Mouse (Mus musculus): ENCODE results near the gene Gm17655. TPM values are rescaled to one million over a fixed set of nuclear protein-coding genes. Genes with fewer than 3 reads are reported as not detected.
"Not testable (repeated sequence)": the region's sequence is repeated elsewhere in the genome, so short reads cannot be mapped to it uniquely, and the experiment has no call there.

Gm17655 gene
- polyA plus RNA-seq, 1 experiment = 0.15 TPM

DNA sequence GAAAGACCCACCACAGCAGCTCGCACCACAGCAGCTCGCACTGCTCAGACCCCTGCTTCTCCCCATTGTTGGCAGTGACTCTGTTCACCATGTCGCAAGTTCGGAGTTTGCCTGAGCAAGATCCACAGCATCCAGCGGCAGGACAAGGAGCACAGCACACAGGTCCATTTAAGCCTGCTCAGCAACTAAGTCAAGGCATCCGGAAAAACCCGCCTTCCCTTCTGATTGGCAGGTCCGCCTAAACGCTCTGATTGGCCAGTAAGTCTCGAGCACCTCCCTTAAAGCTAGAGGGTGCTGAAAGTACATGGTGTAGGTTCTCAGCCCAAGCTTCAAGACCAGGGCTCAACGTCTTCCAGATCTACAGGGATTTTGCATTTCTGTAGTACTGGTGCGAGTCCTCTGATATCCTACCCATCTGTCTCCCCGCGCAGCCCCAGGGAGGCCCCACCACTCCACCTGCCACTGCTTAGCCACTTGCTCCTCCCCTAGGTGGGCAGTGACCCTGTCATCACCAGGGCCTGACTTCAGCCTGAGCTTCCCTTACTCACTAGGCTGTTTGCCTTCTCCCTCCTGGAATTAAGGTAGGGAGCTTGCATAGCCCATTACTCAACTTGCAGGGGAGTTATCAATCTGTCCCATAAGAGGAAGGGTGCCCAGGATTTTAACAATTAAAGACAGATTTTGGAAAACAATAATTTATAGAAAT, 14.0 kb upstream of the Gm17655 start:
- DNase-seq (ENCODE audit: low read depth) = no peak

- no peak for DNase-seq (ENCODE audit: low read depth)
Measured at GRCm38 (mm10) chr5:110082961-110083360, 10.6 kb upstream of the Gm17655 start.

GRCm38 (mm10) chr5:110057637-110058408, 14.5 kb downstream of the Gm17655 start:
- peak; percentile 72 for DNase-seq (ENCODE audit: low read depth)

- DNase-seq (ENCODE audit: low read depth) = not testable (repeated sequence)
Measured at GRCm38 (mm10) chr5:110023694-110024427, 48.5 kb downstream of the Gm17655 start.

GRCm38 (mm10) chr5:110023273-110023672, 49.0 kb downstream of the Gm17655 start:
- peak; percentile 71 for DNase-seq (ENCODE audit: low read depth)

DNA sequence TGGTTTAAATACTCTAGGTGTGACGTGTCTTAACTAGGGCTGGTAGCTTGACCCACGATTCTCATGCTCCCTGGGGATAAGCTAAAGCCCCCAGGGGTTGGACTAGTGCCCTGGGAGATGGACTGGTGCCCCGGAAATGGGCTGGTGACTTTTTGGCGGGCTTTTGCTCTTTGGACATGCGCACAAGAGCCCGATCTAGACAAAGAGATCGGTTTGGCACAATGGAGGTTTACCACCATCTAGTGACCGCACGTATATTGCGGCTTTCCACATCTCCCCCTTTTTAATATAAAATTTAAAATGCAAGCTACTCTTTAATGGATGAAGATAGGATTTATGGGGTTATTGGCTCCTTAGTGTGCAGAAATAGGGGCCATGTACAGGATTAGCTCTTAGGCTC, 56.5 kb downstream of the Gm17655 start:
- DNase-seq (ENCODE audit: low read depth) = not testable (repeated sequence)

Other genes with a start within 250 kb of the Gm17655 start
- 1.7 and 2.3 TPM in 2 replicates for gene Gm15446, start 149.1 kb downstream of the Gm17655 start, polyA plus RNA-seq (2012; rRNA removed)
- 8.7 and 10.1 TPM in 2 replicates for gene Zfp932, start 76.0 kb downstream of the Gm17655 start, polyA plus RNA-seq (2012; rRNA removed)
- 0.08 and 0.18 TPM in 2 replicates for gene Gm35315, start 21.9 kb upstream of the Gm17655 start, polyA plus RNA-seq (2012; rRNA removed)
- gene Plcxd1, start 27.5 kb upstream of the Gm17655 start, polyA plus RNA-seq (2012; rRNA removed) = 5.1 and 5.5 TPM in 2 replicates
- gene Gtpbp6, start 35.7 kb upstream of the Gm17655 start, polyA plus RNA-seq (2012; rRNA removed) = 65.3 and 74.9 TPM in 2 replicates
- 1.9 and 2.1 TPM in 2 replicates for gene Zfp605, start 37.6 kb upstream of the Gm17655 start, polyA plus RNA-seq (2012; rRNA removed)
- gene Chfr, start 63.3 kb upstream of the Gm17655 start, polyA plus RNA-seq (2012; rRNA removed) = 42.0 and 46.5 TPM in 2 replicates
- 14.3 and 15.1 TPM in 2 replicates for gene Golga3, start 104.2 kb upstream of the Gm17655 start, polyA plus RNA-seq (2012; rRNA removed)
- gene Ankle2, start 158.5 kb upstream of the Gm17655 start, polyA plus RNA-seq (2012; rRNA removed) = 11.2 and 11.7 TPM in 2 replicates
- 21.6 and 26.3 TPM in 2 replicates for gene Pgam5, start 197.4 kb upstream of the Gm17655 start, polyA plus RNA-seq (2012; rRNA removed)
- 24.1 and 28.5 TPM in 2 replicates for gene Pxmp2, start 213.7 kb upstream of the Gm17655 start, polyA plus RNA-seq (2012; rRNA removed)
- gene Pole, start 213.8 kb upstream of the Gm17655 start, polyA plus RNA-seq (2012; rRNA removed) = 4.3 and 4.5 TPM in 2 replicates